Mouse (Mus musculus) midbrain, embryonic 12.5 days (tissue): ENCODE data around the gene Ing2. TPM values are rescaled to one million over a fixed set of nuclear protein-coding genes. Genes with fewer than 3 reads are reported as not detected.

Experiments used
- ATAC-seq: fragments of 200-750 bp; cut with Nextera tagmentation; 2 replicates; pipeline ENCODE4 v1.8.0; 2017; ENCODE audit warnings: low read depth, moderate TSS enrichment, moderate library complexity; ENCODE audit not compliant: low FRiP score
- H3K27ac ChIP-seq: fragments of 300-500 bp; sonication (generic); replicated peaks from 2 replicates; pipeline ENCODE4 v1.5.1; 2016; ENCODE audit warnings: mild to moderate bottlenecking
- H3K27me3 ChIP-seq: fragments of 300-500 bp; sonication (generic); 2 replicates; pipeline ENCODE4 v1.6.1; 2016; ENCODE audit warnings: mild to moderate bottlenecking
- H3K36me3 ChIP-seq: fragments of 300-500 bp; sonication (generic); 2 replicates; pipeline ENCODE4 v1.6.1; 2016
- H3K4me1 ChIP-seq: fragments of 300-500 bp; sonication (generic); 2 replicates; pipeline ENCODE4 v1.6.1; 2016
- H3K4me2 ChIP-seq: fragments of 300-500 bp; sonication (generic); replicated peaks from 2 replicates; pipeline ENCODE4 v1.6.1; 2016; ENCODE audit warnings: mild to moderate bottlenecking, moderate library complexity
- H3K4me3 ChIP-seq: fragments of 300-500 bp; sonication (generic); 2 replicates; pipeline ENCODE4 v1.5.1; 2016; ENCODE audit warnings: mild to moderate bottlenecking
- H3K9ac ChIP-seq: fragments of 300-500 bp; sonication (generic); replicated peaks from 2 replicates; pipeline ENCODE4 v1.6.1; 2016; ENCODE audit warnings: mild to moderate bottlenecking, moderate library complexity
- H3K9me3 ChIP-seq: fragments of 300-500 bp; sonication (generic); 2 replicates; pipeline ENCODE4 v1.6.1; 2016; ENCODE audit warnings: mild to moderate bottlenecking
- whole genome bisulfite sequencing: fragments of 180-500 bp; shearing (Covaris S2); methylation state at CpG from one replicate; pipeline ENCODE4 v1.1.7; 2016; 5-methylcytosine and 5-hydroxymethylcytosine counted together
- polyA plus RNA-seq: library from polyadenylated mRNA; unstranded; fragments of >200 nt; fragmentation: Nextera tagmentation; extraction: Ambion mirVana; gene quantifications from 2 replicates; pipeline ENCODE4 v1.2.1, GENCODE M21; 2016

Gene Ing2
- polyA plus RNA-seq, 1 experiment from 2014 or later: 14.4 TPM

DNA sequence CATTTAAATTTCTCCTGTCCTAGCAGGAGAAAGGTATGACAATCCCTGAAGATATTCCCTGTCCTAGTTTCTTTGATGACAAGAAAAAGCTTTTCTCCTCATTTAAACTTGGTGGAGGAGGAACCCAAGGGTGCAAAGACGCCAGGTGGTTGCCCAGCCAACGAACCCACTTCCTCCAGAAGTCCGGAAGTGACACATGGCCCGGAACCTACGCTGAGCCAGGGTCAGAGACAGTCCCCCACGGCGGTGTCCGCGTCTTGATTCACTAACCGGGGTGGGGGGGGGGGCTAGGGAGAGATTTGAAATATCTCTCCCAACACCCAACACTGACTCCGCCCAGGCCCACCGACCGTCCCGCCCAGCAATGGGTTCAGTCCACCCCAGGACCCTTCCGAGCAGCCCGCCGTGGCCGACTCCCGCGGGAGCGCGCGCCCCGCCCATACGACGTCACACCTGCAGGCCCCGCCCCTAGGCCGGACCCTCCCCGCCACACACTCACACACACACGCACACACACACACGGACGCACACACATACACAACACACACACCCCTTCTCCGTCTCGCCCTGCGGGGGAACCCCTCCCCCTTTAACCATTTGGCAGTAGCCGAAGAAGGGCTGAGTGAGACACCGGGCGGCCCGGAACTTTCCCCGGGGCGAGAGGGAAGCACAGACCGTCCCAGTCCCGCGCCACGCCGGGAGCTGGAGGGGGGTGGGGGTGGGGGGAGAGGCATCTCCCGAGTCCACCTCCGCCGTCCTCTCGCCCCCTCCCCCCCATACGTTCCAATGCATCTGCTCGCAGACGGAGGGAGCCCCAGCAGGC is 1.8 kb downstream of the Ing2 start:
- under 1% methylated on average over 47 of the region's 53 CpGs for WGBS
- Histone ChIP-seq H3K4me2 (peak overlapping the region; percentile 68), H3K9ac (peak overlapping the region; percentile 89), H3K4me3 (peak overlapping the region; percentile 93), H3K36me3 (peaks cover 5% of the 10 kb centered on the region), H3K9me3 (no peaks in the 10 kb centered on the region), H3K27ac (peak overlapping the region; percentile 91), H3K4me1 (0 out of 2 replicates have a peak, but pooled peaks cover 7% of the 10 kb centered on the region), H3K27me3 (no peaks in the 10 kb centered on the region)
- ATAC-seq: peak; percentile 61

DNA sequence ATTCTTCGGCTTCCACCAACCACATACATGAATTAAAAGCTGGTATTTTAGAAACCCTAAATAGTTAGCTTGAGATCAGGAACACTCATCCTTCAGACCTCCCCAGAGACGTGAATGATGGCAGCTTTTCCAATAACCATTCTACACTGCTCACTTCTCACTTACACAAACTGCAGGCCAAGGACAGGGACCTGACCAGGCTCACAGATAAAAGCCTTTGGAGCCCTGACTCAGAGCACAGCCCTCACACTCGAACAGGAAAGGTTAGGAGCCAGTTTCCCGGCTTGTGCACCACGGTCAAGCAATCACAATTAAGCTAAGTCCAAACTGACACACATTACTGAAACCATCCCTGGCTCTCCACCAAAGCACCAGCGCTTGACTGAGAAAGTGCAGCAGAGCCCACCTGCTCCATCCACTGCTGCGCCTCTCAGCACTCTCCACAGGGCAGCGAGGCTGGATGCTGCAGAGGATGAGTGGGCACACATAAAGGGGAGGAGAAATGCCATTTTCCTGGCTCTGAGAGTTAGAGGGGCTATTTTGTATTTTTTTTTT is 11.0 kb downstream of the Ing2 start:
- H3K27me3 ChIP-seq: no peaks in the 10 kb centered on the region
- 89% methylated on average over 8 of the region's 8 CpGs for WGBS
- H3K4me3 ChIP-seq: no peak overlapping the region
- H3K36me3 ChIP-seq: peaks cover 8% of the 10 kb centered on the region
- H3K4me1 ChIP-seq: no peaks in the 10 kb centered on the region
- no peak for ATAC-seq
- no peak overlapping the region for H3K9ac ChIP-seq
- H3K4me2 ChIP-seq: no peak overlapping the region
- no peaks in the 10 kb centered on the region for H3K9me3 ChIP-seq
- H3K27ac ChIP-seq: no peak overlapping the region

DNA sequence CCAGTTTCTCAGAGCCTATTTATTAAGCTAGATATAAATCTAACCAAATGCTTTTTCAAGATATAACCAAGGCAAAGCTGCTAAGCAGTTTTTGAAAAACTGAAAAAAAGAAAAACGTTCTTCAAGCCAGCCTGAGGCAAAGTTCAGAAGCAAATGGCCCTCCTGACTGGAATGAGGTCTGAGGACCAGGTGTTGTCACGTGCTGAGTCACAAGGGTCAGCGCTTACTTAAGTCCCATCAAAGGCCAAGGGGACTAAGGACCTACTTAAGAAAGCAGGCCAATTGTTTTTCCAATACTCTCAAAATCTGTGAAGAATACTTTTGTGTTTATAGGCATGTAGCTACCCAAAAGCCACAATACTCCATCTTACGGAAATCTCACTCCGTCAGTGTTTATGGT is 12.2 kb downstream of the Ing2 start:
- Histone ChIP-seq H3K4me3 (no peak overlapping the region), H3K4me1 (no peaks in the 10 kb centered on the region), H3K9ac (no peak overlapping the region), H3K27ac (no peak overlapping the region), H3K36me3 (peaks cover under 1% of the 10 kb centered on the region; the same call in 1 of the 2 replicates), H3K9me3 (no peaks in the 10 kb centered on the region), H3K27me3 (no peaks in the 10 kb centered on the region), H3K4me2 (no peak overlapping the region)
- ATAC-seq: no peak
- WGBS: 87% methylated on average over 5 of the region's 5 CpGs

DNA sequence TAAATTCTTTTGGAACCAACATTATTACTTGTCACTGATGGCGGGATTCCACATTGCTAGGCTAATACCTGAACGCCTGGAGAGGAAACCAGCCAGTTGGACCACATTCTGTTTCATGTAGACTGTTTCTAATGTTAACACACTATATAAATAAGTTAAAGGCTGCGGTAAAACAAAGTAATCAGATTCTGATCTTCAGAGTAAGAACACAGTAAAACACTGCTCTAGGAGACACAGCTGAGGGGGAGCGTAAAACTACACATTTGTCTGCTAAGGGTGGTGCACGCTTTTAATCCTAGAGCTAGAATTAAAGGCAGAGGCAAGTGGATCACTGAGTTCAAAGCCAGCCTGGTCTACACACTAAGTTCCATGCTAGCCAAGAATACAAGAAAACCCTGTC is 12.6 kb downstream of the Ing2 start:
- H3K4me1 ChIP-seq: no peaks in the 10 kb centered on the region
- WGBS: 98% methylated on average over 5 of the region's 5 CpGs
- no peaks in the 10 kb centered on the region; the same call in 1 of the 2 replicates for H3K36me3 ChIP-seq
- H3K9ac ChIP-seq: no peak overlapping the region
- H3K27ac ChIP-seq: no peak overlapping the region
- no peaks in the 10 kb centered on the region for H3K27me3 ChIP-seq
- H3K4me2 ChIP-seq: no peak overlapping the region
- H3K4me3 ChIP-seq: no peak overlapping the region
- no peaks in the 10 kb centered on the region for H3K9me3 ChIP-seq
- ATAC-seq: no peak

DNA sequence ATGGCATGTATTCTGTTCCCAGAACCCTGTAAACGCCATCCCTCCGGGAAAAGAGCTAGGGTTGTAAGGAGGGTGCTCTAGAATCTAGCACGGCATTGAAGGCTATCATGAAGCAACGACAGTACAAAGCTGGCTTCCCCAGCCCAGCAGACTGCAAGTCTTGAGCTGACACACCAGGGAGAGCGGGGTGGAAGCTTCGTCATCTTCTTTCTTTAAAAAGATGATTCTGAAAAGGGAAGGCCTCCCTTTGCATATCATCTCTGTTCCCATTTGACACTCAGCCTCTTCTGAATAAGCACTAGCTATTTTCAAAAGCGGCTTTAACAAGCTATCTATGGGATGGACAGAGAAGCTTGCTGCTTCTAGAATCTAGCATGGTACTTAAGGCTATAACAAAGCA is 15.0 kb downstream of the Ing2 start:
- no peak overlapping the region for H3K9ac ChIP-seq
- H3K4me2 ChIP-seq: no peak overlapping the region
- no peaks in the 10 kb centered on the region for H3K36me3 ChIP-seq
- no peaks in the 10 kb centered on the region for H3K4me1 ChIP-seq
- no peaks in the 10 kb centered on the region for H3K9me3 ChIP-seq
- no peak for ATAC-seq
- no peak overlapping the region for H3K4me3 ChIP-seq
- no peaks in the 10 kb centered on the region for H3K27me3 ChIP-seq
- 90% methylated on average over 7 of the region's 7 CpGs for WGBS
- H3K27ac ChIP-seq: no peak overlapping the region

DNA sequence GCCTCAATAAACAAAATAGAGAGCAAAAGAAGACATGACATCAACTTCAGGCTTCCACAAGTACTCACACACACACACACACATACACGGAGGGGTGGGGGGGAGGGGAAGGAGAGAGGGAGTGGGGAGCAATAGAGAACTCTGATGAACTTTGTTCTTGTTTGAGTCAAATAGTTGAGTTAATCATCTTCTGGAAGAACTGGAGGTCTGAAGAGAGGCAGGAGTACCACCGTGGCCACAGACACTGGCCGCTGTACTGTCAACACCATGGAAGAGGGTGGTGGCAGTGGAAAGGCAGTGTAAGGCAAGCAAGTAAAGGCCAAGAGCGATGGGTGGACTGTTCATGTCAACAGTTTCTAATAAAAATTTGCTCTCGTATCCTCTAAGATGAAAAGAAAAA is 15.9 kb downstream of the Ing2 start:
- Histone ChIP-seq H3K9ac (no peak overlapping the region), H3K36me3 (no peaks in the 10 kb centered on the region), H3K27ac (no peak overlapping the region), H3K9me3 (no peaks in the 10 kb centered on the region), H3K4me2 (no peak overlapping the region), H3K27me3 (no peaks in the 10 kb centered on the region), H3K4me3 (no peak overlapping the region), H3K4me1 (no peaks in the 10 kb centered on the region)
- 90% methylated on average over 5 of the region's 5 CpGs for WGBS
- ATAC-seq: no peak

DNA sequence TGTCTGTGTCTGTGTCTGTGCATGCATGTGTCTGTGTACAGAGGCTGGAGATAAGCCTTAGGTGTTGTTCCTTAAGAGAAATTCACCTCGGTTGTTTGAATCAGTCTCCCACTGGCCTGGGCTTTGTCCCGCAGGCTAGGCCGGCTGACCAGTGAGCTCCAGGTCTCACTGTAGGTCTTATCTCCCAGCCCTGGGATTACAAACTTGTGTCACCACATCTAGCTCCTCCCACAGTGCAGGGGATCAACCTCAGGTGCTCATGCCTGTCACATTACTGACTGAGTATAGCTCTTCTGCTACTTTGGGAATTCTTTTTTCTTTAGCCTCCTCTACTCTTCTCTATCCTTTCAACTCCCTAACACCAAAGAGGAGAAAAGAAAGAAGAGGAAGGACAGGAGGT is 20.9 kb downstream of the Ing2 start:
- no peaks in the 10 kb centered on the region for H3K36me3 ChIP-seq
- no peaks in the 10 kb centered on the region for H3K27me3 ChIP-seq
- H3K27ac ChIP-seq: no peak overlapping the region
- no peak overlapping the region for H3K4me3 ChIP-seq
- WGBS: 46% methylated on average over 3 of the region's 3 CpGs
- H3K4me1 ChIP-seq: no peaks in the 10 kb centered on the region
- ATAC-seq: no peak
- H3K4me2 ChIP-seq: no peak overlapping the region
- H3K9ac ChIP-seq: no peak overlapping the region
- no peaks in the 10 kb centered on the region for H3K9me3 ChIP-seq

DNA sequence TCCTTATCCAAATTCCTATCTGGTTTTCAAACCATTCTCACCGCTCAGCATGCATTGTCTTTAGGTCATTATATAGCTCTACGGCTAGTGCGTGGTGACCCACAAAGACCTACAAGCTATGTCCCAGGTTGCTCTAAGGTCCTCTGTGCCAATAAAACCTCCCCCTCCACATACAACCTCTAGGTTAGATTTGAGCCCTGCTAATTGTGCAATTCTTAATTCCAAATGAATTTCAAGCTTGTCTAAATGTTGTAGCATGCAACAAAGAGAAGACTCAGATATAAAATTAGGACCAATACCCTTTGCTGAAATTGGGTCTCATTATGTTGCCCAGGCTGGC is 22.6 kb downstream of the Ing2 start:
- WGBS: 97% methylated on average over 3 of the region's 3 CpGs
- H3K4me2 ChIP-seq: no peak overlapping the region
- no peaks in the 10 kb centered on the region for H3K36me3 ChIP-seq
- ATAC-seq: no peak
- H3K9ac ChIP-seq: no peak overlapping the region
- H3K9me3 ChIP-seq: no peaks in the 10 kb centered on the region
- no peaks in the 10 kb centered on the region for H3K4me1 ChIP-seq
- H3K27ac ChIP-seq: no peak overlapping the region
- no peak overlapping the region for H3K4me3 ChIP-seq
- no peaks in the 10 kb centered on the region for H3K27me3 ChIP-seq

DNA sequence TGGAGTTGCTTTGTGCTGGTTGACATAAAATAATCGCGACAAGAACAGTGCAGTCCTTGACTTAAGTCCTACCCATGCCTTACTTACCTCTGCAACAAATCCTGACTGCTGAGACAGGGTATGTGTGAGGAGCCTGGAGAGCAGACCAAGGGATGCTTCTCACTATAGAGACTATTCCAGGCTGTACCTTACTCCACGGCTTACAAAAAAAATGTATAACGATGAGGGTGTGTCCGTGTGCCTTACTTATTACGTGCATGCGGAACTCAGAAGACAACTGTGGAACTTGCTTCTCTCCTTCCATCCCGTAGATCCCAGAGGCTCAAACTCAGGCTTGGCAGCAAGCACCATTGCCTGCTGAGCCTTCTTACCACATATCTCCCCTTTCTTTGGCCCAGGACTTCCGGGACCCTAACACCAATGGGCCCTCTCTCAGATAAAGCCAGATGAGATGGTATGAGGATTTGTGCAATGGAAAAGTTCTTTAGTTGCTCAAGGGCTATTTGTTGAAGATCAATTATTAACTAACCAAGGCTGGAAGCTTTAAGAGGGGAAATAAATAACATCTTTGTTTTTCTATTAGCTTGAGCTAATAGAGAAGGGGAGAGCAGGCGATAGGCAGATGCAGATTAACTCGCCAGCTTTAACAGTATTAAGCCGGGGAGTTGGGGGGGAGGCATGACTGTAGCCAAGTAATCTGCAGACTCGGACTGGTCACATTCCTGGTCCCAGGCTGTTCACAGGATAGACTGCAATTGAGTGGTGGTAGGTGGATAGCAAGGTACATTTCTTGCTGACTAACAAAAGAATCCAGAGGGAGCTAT is 23.2 kb downstream of the Ing2 start:
- no peaks in the 10 kb centered on the region for H3K9me3 ChIP-seq
- H3K4me2 ChIP-seq: no peak overlapping the region
- H3K36me3 ChIP-seq: no peaks in the 10 kb centered on the region
- 84% methylated on average over 13 of the region's 13 CpGs for WGBS
- no peaks in the 10 kb centered on the region for H3K4me1 ChIP-seq
- H3K9ac ChIP-seq: no peak overlapping the region
- no peak for ATAC-seq
- no peak overlapping the region for H3K4me3 ChIP-seq
- H3K27me3 ChIP-seq: no peaks in the 10 kb centered on the region
- no peak overlapping the region for H3K27ac ChIP-seq

DNA sequence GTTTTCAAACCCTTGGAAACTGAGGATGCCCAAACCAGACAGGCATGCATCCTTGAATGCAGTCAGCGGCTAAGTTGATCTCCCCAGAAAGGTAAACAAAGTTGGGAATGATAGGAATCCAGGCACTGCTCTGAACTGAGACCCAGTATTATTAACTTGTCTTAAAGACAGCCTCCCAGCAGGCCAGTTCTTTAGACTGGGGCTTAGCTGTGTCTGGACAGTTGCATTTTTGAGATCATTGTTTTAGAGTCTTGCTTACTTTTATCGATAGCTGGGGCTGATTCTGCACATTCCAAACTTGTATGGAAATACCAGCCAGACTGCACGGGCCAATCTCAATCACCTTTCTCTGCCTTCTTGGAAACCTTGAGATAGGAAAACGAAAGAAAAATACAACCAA is 24.5 kb downstream of the Ing2 start:
- no peak for ATAC-seq
- Histone ChIP-seq H3K27ac (no peak overlapping the region), H3K9me3 (no peaks in the 10 kb centered on the region), H3K9ac (no peak overlapping the region), H3K4me2 (no peak overlapping the region), H3K4me3 (no peak overlapping the region), H3K36me3 (no peaks in the 10 kb centered on the region), H3K27me3 (no peaks in the 10 kb centered on the region), H3K4me1 (no peaks in the 10 kb centered on the region)
- 69% methylated on average over 4 of the region's 4 CpGs for WGBS

DNA sequence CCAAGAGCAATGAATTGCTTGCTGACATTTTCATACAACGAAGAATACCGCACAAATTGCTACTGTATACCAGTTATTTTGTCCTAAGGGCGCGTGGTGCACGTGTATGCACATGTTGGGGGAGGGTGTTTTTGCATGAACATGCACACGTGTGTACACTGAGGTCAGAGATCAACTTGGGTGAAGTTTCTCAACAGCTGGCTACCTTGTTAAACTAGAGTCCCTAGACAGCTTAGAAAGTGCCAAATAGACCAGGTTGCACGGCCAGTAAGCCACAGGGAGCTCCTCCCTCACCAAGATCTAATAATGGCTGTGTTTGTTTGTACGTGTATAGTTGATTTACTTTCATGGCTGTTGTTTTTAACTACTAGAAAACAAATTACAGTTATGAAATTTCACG is 25.8 kb downstream of the Ing2 start:
- H3K36me3 ChIP-seq: no peaks in the 10 kb centered on the region
- ATAC-seq: no peak

DNA sequence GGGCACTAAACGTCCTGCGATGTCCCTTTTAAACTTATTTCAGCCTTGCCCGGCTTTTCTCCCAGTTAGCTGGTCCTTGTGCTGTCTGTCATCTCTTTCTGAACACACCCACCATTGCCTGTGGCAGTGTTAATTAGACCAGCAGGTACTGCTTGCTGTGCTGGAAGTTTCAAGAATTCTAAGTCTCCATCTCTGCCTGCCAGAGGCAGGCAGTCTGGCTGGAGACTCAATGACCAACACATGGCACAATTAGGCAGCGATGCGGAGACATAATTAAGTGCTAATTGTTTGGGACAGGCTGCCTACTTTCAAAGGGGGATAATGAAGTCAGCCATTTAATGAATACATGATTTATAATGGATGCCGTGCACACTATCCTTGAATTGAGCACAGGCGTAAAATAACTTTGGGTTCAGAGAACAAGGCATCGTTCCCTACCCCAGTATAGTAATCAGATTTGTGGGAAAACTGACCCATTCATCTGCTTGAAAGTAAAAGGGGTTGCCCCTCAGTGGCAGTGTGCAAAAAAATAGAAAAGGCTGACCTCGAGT is 32.8 kb downstream of the Ing2 start:
- 75% methylated on average over 9 of the region's 9 CpGs for WGBS

More for the DNA sequence above, 25.8 kb downstream of the Ing2 start:
- H3K27ac ChIP-seq: no peak overlapping the region
- 88% methylated on average over 9 of the region's 9 CpGs for WGBS
- no peaks in the 10 kb centered on the region for H3K4me1 ChIP-seq
- H3K9ac ChIP-seq: no peak overlapping the region
- H3K27me3 ChIP-seq: no peaks in the 10 kb centered on the region
- H3K9me3 ChIP-seq: no peaks in the 10 kb centered on the region
- no peak overlapping the region for H3K4me3 ChIP-seq
- no peak overlapping the region for H3K4me2 ChIP-seq

More for the DNA sequence above, 32.8 kb downstream of the Ing2 start:
- Histone ChIP-seq H3K36me3 (no peaks in the 10 kb centered on the region), H3K4me1 (peaks cover 11% of the 10 kb centered on the region; the same call in 1 of the 2 replicates), H3K4me2 (no peak overlapping the region), H3K27ac (no peak overlapping the region), H3K4me3 (no peak overlapping the region), H3K27me3 (no peaks in the 10 kb centered on the region), H3K9ac (no peak overlapping the region), H3K9me3 (no peaks in the 10 kb centered on the region)
- ATAC-seq: no peak
